Mouse (Mus musculus) layer of hippocampus, postnatal 36 days (tissue): ENCODE results near the gene Krt23. TPM values are rescaled to one million over a fixed set of nuclear protein-coding genes. Genes with fewer than 3 reads are reported as not detected.

Source experiments
- DNase-seq, 2 experiments: peaks; one replicate each; pipeline ENCODE4 v3.0.0; 2022
- total RNA-seq, 2 experiments: library from RNA; stranded (reverse); gene quantifications; 2 replicates each; pipeline ENCODE4 v1.2.3; 2021

Gene Krt23
- total RNA-seq, 2 experiments from 2014 or later: not detected

DNA sequence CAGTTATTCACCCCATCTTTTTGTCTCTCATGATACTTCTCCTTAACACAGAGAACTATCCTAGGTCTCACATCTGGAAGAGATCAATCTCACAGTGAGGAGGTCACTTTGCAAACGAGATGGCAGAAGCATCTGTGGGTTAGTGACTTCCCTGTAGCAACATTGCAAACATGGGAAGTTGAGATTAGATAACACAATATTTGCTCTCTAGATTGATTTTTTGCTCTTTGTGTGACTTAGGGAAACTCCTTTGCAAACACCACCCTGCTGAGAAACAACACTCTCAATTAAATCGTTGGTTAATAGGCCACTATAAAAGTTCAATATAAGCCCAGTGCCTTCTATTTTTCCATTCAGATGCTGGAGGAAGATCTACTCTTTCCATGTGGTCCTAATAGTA, 44.2 kb downstream of the Krt23 start:
- no peak for DNase-seq

DNA sequence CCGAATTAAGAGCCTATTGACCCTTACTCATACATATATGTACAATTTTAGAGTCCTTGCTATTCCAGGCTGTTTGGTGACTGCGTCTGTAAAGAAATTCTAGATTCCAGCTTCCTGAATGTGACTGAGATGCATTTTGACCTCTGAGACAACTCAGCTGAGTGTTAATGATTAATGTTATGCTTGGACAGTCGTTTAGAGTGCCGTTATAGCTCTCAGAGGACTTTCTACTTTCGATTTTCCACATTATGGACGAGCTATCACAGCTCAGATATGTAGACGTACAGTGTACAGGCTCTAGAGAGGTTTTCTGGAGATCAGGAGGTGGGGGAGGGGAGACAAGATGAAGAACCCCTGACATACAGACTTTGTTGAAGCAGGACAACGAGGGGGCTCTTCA, 51.7 kb downstream of the Krt23 start:
- DNase-seq: no peak

DNA sequence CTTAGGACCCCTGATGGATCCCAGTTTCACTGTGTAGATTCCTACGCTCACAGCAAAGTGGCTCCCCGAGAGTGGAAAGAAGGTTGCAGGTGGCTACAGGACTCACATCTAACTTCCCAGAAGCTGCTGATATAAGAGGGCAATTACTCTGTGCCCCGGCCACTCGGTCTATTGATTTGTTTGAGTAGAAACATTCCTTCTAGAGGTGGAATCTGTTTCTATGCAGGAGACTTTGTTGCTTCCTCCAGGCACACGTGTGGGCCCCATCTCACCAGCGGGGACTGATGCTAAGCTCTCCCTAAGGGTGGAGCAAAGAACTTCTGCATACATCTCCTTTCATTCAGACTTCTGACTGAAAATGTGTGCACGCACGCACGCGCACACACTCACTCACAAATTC, 53.5 kb downstream of the Krt23 start:
- DNase-seq: no peak

DNA sequence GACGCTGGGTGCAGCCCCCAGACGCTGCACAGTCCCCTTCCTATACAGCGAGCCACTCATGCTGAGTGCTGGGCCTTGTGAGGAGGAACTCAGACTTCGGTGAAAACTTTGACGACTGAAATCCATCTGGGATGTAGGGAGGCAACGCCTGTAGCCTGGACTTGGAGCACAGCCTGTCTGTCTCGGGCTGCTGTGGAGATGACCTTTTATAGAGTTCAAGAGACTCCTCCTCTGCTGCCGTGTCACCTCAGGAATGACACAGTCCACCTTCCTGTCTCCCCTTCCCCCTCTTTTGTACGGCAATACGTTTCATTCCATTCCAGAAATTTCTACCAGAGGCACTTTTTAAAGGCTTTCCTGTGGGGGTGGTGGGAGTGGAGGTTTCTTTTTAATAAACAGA, 55.0 kb downstream of the Krt23 start, which contains the start of gene Krt20:
Gene Krt20, minus strand, starts transcription at position 179 of the 400 bp plus-strand sequence.
- DNase-seq: no peak

DNA sequence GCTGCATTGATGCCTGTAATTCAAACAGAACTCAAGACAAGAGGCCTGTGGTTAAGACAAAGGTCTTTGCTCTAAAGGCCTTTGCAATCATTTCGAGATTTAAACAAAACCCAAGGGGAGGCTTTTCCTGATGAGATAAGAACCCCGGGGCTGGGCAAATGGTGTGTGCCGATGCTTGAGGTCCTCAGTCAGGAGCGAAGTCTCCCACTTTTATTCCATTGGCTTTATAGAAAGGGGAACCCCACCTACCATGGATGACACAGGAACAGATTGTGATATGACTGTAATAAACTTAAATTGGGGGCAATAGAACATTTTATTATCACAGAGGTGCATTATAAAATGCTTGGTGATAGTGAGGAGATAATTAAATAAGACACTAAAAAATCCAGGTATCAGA, 56.3 kb downstream of the Krt23 start:
- no peak for DNase-seq

DNA sequence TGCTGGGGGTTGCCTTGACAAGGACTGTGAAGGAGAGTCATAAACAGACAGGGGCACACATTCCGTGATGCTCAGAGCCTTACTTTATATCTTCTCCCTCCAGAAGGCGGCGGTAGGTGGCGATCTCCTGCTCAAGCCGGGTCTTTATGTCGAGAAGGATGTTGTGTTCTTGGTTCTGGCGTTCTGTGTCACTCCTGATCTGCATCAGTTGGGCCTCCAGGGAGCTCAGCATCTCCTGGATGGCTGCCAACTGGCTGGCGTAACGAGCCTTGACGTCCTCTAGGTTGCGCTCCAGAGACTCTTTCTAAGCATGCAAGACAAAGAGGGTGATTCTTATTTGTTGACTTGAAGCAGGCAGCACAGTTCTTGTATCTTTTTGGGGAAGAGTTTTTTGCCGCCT, 62.3 kb downstream of the Krt23 start:
- DNase-seq: peak in 1 of 2 experiments; percentile 7

Other genes with a start within 250 kb of the Krt23 start
- 10 to 100 TPM; 23.5 to 23.9 TPM for gene Krt222, start 249.1 kb downstream of the Krt23 start, total RNA-seq
- gene Krt24, start 207.9 kb downstream of the Krt23 start, total RNA-seq: not detected
- not detected for gene Krt25, start 170.2 kb downstream of the Krt23 start, total RNA-seq
- not detected for gene Krt26, start 155.2 kb downstream of the Krt23 start, total RNA-seq
- gene Krt27, start 142.0 kb downstream of the Krt23 start, total RNA-seq: not detected
- gene Krt28, start 118.2 kb downstream of the Krt23 start, total RNA-seq: under 1 TPM; 0.27 to 0.30 TPM
- gene Krt10, start 103.8 kb downstream of the Krt23 start, total RNA-seq: 10 to 100 TPM; 15.3 to 17.5 TPM
- gene Krt12, start 70.9 kb downstream of the Krt23 start, total RNA-seq: under 1 TPM; 0.61 to 0.97 TPM
- gene Krt20, start 55.0 kb downstream of the Krt23 start, total RNA-seq: not detected
- gene Krt39, start 28.2 kb upstream of the Krt23 start, total RNA-seq: not detected
- not detected for gene Krt40, start 50.0 kb upstream of the Krt23 start, total RNA-seq
- gene Krtap3-3, start 57.7 kb upstream of the Krt23 start, total RNA-seq: not detected
- not detected for gene Krtap3-2, start 63.7 kb upstream of the Krt23 start, total RNA-seq
- not detected for gene Gm11939, start 66.3 kb upstream of the Krt23 start, total RNA-seq
- not detected for gene Krtap3-1, start 73.5 kb upstream of the Krt23 start, total RNA-seq
- gene Krtap1-5, start 87.9 kb upstream of the Krt23 start, total RNA-seq: not detected
- not detected for gene Krtap1-4, start 90.5 kb upstream of the Krt23 start, total RNA-seq
- gene Krtap1-3, start 98.2 kb upstream of the Krt23 start, total RNA-seq: not detected
- not detected for gene Krtap9-3, start 105.0 kb upstream of the Krt23 start, total RNA-seq
- gene Gm11938, start 110.2 kb upstream of the Krt23 start, total RNA-seq: not detected
- gene Gm11937, start 117.1 kb upstream of the Krt23 start, total RNA-seq: not detected
- not detected for gene Krtap2-4, start 121.7 kb upstream of the Krt23 start, total RNA-seq
- gene Gm11562, start 127.3 kb upstream of the Krt23 start, total RNA-seq: not detected
- not detected for gene Krtap4-1, start 135.1 kb upstream of the Krt23 start, total RNA-seq
- gene Krtap4-2, start 141.9 kb upstream of the Krt23 start, total RNA-seq: not detected
- not detected for gene Krtap4-7, start 151.0 kb upstream of the Krt23 start, total RNA-seq
- not detected for gene Gm11555, start 157.1 kb upstream of the Krt23 start, total RNA-seq
- gene Gm11563, start 165.8 kb upstream of the Krt23 start, total RNA-seq: not detected
- gene Krtap4-6, start 172.8 kb upstream of the Krt23 start, total RNA-seq: not detected
- gene Gm14190, start 197.6 kb upstream of the Krt23 start, total RNA-seq: not detected
- not detected for gene Gm14180, start 241.2 kb upstream of the Krt23 start, total RNA-seq